8 mouse cellular contexts compared by ENCODE assay signal in the genomic region with DNA sequence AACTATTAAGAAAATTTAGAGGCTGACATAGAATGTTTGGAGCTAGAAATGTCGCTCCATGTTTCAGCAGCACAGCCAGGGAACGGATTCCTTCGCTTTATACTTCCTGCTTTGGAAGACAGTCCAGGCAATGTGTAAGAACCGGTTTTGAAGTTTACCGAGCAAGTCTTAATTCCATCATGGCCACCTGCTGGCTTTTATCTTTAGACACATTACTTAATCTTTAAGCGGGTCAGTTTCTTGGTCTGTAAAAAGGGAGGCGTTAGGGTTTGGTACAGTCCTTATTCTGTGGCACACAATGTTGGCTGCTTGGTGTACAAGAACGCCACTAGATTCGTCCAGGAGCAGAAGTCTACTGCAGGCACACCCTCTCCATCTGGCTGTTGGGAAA. TPM values are rescaled to one million over a fixed set of nuclear protein-coding genes. Genes with fewer than 3 reads are reported as not detected.
DNase-seq lines count a peak whose midpoint lies in the region; ATAC-seq and TF ChIP-seq lines count a peak whose summit lies in the region.

No protein-coding gene starts in this region.

- peak; percentile 37 for ATAC-seq in lung, postnatal 0 days
- no peak for ATAC-seq in limb, embryonic 13.5 days (ENCODE audit: low FRiP score, low read depth)
- ATAC-seq in stomach, embryonic 15.5 days (ENCODE audit: insufficient read depth, low FRiP score, low read depth) = no peak

- no peak for TF ChIP-seq EP300 in lung, postnatal 0 days (IDR thresholded peaks at IDR 0.05)

- peak overlapping the region; percentile 97 for H3K27ac ChIP-seq in lung, postnatal 0 days (ENCODE audit: low read length)
- peak overlapping the region; percentile 52; the same call in 1 of the 2 replicates for H3K27ac ChIP-seq in limb, embryonic 13.5 days
- H3K27ac ChIP-seq in stomach, embryonic 15.5 days = peak overlapping the region; percentile 98

- H3K4me3 ChIP-seq in lung, postnatal 0 days (ENCODE audit: low read depth, low read length) = peak overlapping the region; percentile 76
- peak overlapping the region; percentile 68 for H3K4me3 ChIP-seq in limb, embryonic 13.5 days
- peak overlapping the region; percentile 70 for H3K4me3 ChIP-seq in stomach, embryonic 15.5 days (replicated peaks)

- no peaks in the 10 kb centered on the region for H3K27me3 ChIP-seq in lung, postnatal 0 days (replicated peaks; ENCODE audit: insufficient read depth, low read length)
- no peaks in the 10 kb centered on the region for H3K27me3 ChIP-seq in limb, embryonic 13.5 days
- H3K27me3 ChIP-seq in stomach, embryonic 15.5 days (replicated peaks) = no peaks in the 10 kb centered on the region

- no peaks in the 10 kb centered on the region for H3K9me3 ChIP-seq in lung, postnatal 0 days (ENCODE audit: low read length)
- H3K9me3 ChIP-seq in limb, embryonic 13.5 days = no peaks in the 10 kb centered on the region
- H3K9me3 ChIP-seq in stomach, embryonic 15.5 days = no peaks in the 10 kb centered on the region

- H3K36me3 ChIP-seq in lung, postnatal 0 days (ENCODE audit: insufficient read depth, low read length) = no peaks in the 10 kb centered on the region
- peaks cover under 1% of the 10 kb centered on the region; the same call in 1 of the 2 replicates for H3K36me3 ChIP-seq in limb, embryonic 13.5 days
- no peaks in the 10 kb centered on the region for H3K36me3 ChIP-seq in stomach, embryonic 15.5 days

- 11% methylated on average over 9 of the region's 9 CpGs for WGBS in lung, postnatal 0 days
- WGBS in limb, embryonic 13.5 days = 19% methylated on average over 9 of the region's 9 CpGs
- 15% methylated on average over 9 of the region's 9 CpGs for WGBS in stomach, embryonic 15.5 days

- H3K4me2 ChIP-seq in lung, postnatal 0 days (replicated peaks; ENCODE audit: low read depth, low read length) = peak overlapping the region; percentile 61
- H3K4me2 ChIP-seq in limb, embryonic 13.5 days (replicated peaks) = peak overlapping the region; percentile 56
- H3K4me2 ChIP-seq in stomach, embryonic 15.5 days = peak overlapping the region; percentile 54

- peaks cover 4% of the 10 kb centered on the region; the same call in 1 of the 2 replicates for H3K4me1 ChIP-seq in lung, postnatal 0 days (ENCODE audit: insufficient read depth, low read depth, low read length)
- peaks cover 17% of the 10 kb centered on the region for H3K4me1 ChIP-seq in limb, embryonic 13.5 days
- H3K4me1 ChIP-seq in stomach, embryonic 15.5 days = peaks cover 12% of the 10 kb centered on the region

- H3K9ac ChIP-seq in lung, postnatal 0 days (replicated peaks; ENCODE audit: low read depth) = peak overlapping the region; percentile 92
- H3K9ac ChIP-seq in limb, embryonic 13.5 days = 0 out of 2 replicates have a peak overlapping the region, but pooled peaks have one; percentile 37
- H3K9ac ChIP-seq in stomach, embryonic 15.5 days = peak overlapping the region; percentile 13; the same call in 1 of the 2 replicates

- no peak for DNase-seq in lung, postnatal 0 days (ENCODE audit: low spot score)
- DNase-seq in lung, postnatal 14 days = no peak
- DNase-seq in fat pad, adult 2 months (ENCODE audit: extremely low read depth, low read depth, low spot score) = peak; percentile 36
- DNase-seq in right cerebral cortex, postnatal 36 days (ENCODE audit: low spot score in 2 of 2) = no peak
- DNase-seq in right cerebral cortex, adult 2 months (ENCODE audit: low spot score in 2 of 2) = no peak
- DNase-seq in left cerebral cortex, adult 11 months (ENCODE audit: low spot score) = no peak

- no peak for TF ChIP-seq CTCF in lung, postnatal 0 days (IDR thresholded peaks at IDR 0.05)

RNA-seq across cellular contexts. Expression of a gene that starts 0.3 kb away (rescaled TPM):
- polyA plus RNA-seq in lung, postnatal 0 days (2015; fragmentation: Nextera tagmentation; extraction: Ambion mirVana) = 15.7 and 16.1 TPM in 2 replicates
- 20.8 and 22.2 TPM in 2 replicates for polyA plus RNA-seq in limb, embryonic 13.5 days (2015; fragmentation: Nextera tagmentation; extraction: Ambion mirVana)
- polyA plus RNA-seq in stomach, embryonic 15.5 days (2015; fragmentation: Nextera tagmentation; extraction: Ambion mirVana) = 20.7 and 24.6 TPM in 2 replicates

Comparison
In these comparisons a context has a peak if more than half of its experiments do, and no peak if none do; other contexts are left out.
1. H3K9ac ChIP-seq: peak in every context shown above with its lines; median percentile 92 in lung, postnatal 0 days; 37 in limb, embryonic 13.5 days; 13 in stomach, embryonic 15.5 days.